Mouse (Mus musculus): ENCODE measurements around the gene Rps6kc1.
"Not testable (repeated sequence)": the region's sequence is repeated elsewhere in the genome, so short reads cannot be mapped to it uniquely, and the experiment has no call there.

The Rps6kc1 gene

GRCm38 (mm10) chr1:190911415-190912123 lies at the start of gene Rps6kc1:
Gene Rps6kc1, minus strand, starts transcription at chr1:190911770.
- DNase-seq (ENCODE audit: extremely low spot score, low spot score): peak; percentile 85

- DNase-seq (ENCODE audit: extremely low spot score, low spot score): no peak
These were observed 47.3 kb upstream of the Rps6kc1 start for GRCm38 (mm10) chr1:190958821-190959220.

GRCm38 (mm10) chr1:190953009-190953408 lies 41.4 kb upstream of the Rps6kc1 start:
- no peak for DNase-seq (ENCODE audit: extremely low spot score, low spot score)

- no peak for DNase-seq (ENCODE audit: extremely low spot score, low spot score)
These were observed 39.4 kb upstream of the Rps6kc1 start for GRCm38 (mm10) chr1:190951014-190951413.

GRCm38 (mm10) chr1:190948846-190949245 lies 37.3 kb upstream of the Rps6kc1 start:
- DNase-seq (ENCODE audit: extremely low spot score, low spot score): no peak

- no peak for DNase-seq (ENCODE audit: extremely low spot score, low spot score)
These were observed 36.9 kb upstream of the Rps6kc1 start for GRCm38 (mm10) chr1:190948439-190948838.

GRCm38 (mm10) chr1:190947986-190948385 lies 36.4 kb upstream of the Rps6kc1 start:
- no peak for DNase-seq (ENCODE audit: extremely low spot score, low spot score)

- DNase-seq (ENCODE audit: extremely low spot score, low spot score): peak; percentile 62
These were observed 32.7 kb upstream of the Rps6kc1 start for GRCm38 (mm10) chr1:190944109-190944760.

GRCm38 (mm10) chr1:190939803-190940202 lies 28.2 kb upstream of the Rps6kc1 start:
- no peak for DNase-seq (ENCODE audit: extremely low spot score, low spot score)

GRCm38 (mm10) chr1:190930181-190930580 lies 18.6 kb upstream of the Rps6kc1 start:
- DNase-seq (ENCODE audit: extremely low spot score, low spot score): no peak

GRCm38 (mm10) chr1:190929010-190929695 lies 17.6 kb upstream of the Rps6kc1 start:
- DNase-seq (ENCODE audit: extremely low spot score, low spot score): peak; percentile 60

- peak; percentile 98 for DNase-seq (ENCODE audit: extremely low spot score, low spot score)
These were observed 16.9 kb upstream of the Rps6kc1 start for GRCm38 (mm10) chr1:190928370-190929009.

GRCm38 (mm10) chr1:190927751-190928369 lies 16.3 kb upstream of the Rps6kc1 start:
- DNase-seq (ENCODE audit: extremely low spot score, low spot score): no peak

GRCm38 (mm10) chr1:190927311-190927710 lies 15.7 kb upstream of the Rps6kc1 start:
- no peak for DNase-seq (ENCODE audit: extremely low spot score, low spot score)

GRCm38 (mm10) chr1:190924812-190925211 lies 13.2 kb upstream of the Rps6kc1 start, which contains the start of gene Angel2:
Gene Angel2, plus strand, starts transcription at chr1:190925112.
- DNase-seq (ENCODE audit: extremely low spot score, low spot score): not testable (repeated sequence)

- no peak for DNase-seq (ENCODE audit: extremely low spot score, low spot score)
These were observed 8.3 kb upstream of the Rps6kc1 start for GRCm38 (mm10) chr1:190919725-190920469.

- no peak for DNase-seq (ENCODE audit: extremely low spot score, low spot score)
These were observed 7.4 kb upstream of the Rps6kc1 start for GRCm38 (mm10) chr1:190918938-190919337.

- no peak for DNase-seq (ENCODE audit: extremely low spot score, low spot score)
These were observed 1.1 kb upstream of the Rps6kc1 start for GRCm38 (mm10) chr1:190912623-190913022.

- DNase-seq (ENCODE audit: extremely low spot score, low spot score): no peak
These were observed 734 bp downstream of the Rps6kc1 start for GRCm38 (mm10) chr1:190910836-190911235.

GRCm38 (mm10) chr1:190904714-190905113 lies 6.9 kb downstream of the Rps6kc1 start:
- DNase-seq (ENCODE audit: extremely low spot score, low spot score): no peak

GRCm38 (mm10) chr1:190904136-190904535 lies 7.4 kb downstream of the Rps6kc1 start:
- DNase-seq (ENCODE audit: extremely low spot score, low spot score): no peak
